Mouse (Mus musculus) layer of hippocampus, adult 2 months (tissue): ENCODE measurements around the gene Gtf2f2. TPM values are rescaled to one million over a fixed set of nuclear protein-coding genes. Genes with fewer than 3 reads are reported as not detected.

ENCODE experiments used
- DNase-seq, 2 experiments: peaks; one replicate each; pipeline ENCODE4 v3.0.0; 2022; ENCODE audit warnings: low spot score in 2 of 2
- H3K27ac ChIP-seq: fragments of 200-600 bp; 2 replicates; pipeline ENCODE4 v1.8.1; 2022
- H3K4me3 ChIP-seq: fragments of 200-600 bp; 2 replicates; pipeline ENCODE4 v1.8.1; 2022; ENCODE audit warnings: mild to moderate bottlenecking
- CTCF ChIP-seq: fragments of 200-600 bp; conservative IDR thresholded peaks from 2 replicates; pipeline ENCODE4 v1.8.1; 2022; ENCODE audit warnings: antibody characterized with exemption, mild to moderate bottlenecking, moderate library complexity
- total RNA-seq, 2 experiments: library from RNA; stranded (reverse); gene quantifications; 2 replicates each; pipeline ENCODE4 v1.2.3; 2021

Gtf2f2 gene
- total RNA-seq, 2 experiments from 2014 or later: 19.3 to 22.8 TPM

DNA sequence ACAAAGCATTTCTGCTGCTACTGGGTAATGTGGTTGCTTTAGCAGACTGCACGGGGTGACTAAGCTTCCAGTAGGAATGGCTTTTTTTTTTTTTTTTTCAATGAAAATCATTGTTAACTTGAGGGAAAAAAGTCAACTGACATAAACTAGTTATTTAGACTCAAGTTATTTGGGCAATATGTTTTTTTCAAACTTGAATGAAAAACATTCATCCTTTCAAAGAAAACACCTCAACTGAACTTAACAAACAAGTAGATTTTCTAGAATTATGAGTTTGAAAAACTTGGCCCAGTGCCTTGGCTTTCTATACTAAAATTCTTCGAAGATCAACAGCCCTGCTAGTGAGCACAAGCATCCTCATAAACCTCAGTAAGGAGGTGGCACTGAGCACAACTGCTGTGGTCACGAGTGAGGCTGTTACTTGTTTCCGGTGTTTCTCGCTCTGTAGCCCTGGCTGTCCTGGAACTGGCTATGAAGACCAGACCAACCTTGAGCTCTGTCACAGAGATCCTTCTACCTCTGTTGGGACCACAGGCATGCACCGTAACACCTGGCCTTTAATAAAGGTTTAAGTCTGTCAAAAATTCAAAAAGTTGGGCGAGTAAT is 23.7 kb downstream of the Gtf2f2 start:
- DNase-seq: no peak
- TF ChIP-seq CTCF: no peak
- Histone ChIP-seq H3K27ac (no peak overlapping the region), H3K4me3 (no peak overlapping the region)

DNA sequence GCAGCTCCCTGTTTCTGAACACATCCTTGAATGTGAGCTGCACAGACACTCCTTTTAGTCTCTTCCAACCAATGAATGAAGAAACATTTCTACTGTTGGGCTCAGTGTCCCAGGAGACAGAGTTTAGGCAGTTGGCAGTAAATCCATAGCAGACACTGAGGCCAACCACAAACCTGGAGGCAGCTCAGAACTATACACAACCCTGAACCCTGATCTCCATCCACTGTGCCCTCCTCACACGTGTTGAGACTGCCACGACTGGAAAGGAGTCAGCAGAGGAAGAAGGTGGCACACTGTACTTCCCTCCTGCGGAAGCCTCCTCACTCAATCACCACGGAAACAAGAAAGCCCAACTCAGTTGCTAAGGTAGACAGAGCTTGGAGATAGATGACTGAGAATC is 25.6 kb downstream of the Gtf2f2 start:
- Histone ChIP-seq H3K27ac (peak overlapping the region; percentile 74), H3K4me3 (no peak overlapping the region)
- DNase-seq: no peak
- TF ChIP-seq CTCF: no peak

DNA sequence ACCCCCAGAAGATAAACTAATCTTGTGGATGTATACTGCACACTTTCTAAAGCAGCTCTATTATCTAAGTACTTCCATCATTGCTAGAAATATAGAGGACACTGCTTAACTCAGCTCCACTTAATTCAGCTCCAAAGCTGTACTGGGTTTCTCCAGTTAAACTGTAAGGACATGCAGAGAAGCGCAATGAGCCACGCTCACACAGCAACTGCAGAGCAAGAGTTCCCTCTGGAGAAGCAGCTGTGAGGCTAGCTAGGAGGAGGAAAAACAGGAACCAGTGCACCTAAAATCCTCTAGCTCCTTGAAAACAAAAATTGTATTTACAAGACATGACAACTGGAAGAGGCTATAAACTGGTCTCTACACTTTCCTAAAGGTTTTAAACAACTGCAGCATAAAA is 26.8 kb downstream of the Gtf2f2 start:
- DNase-seq: no peak
- Histone ChIP-seq H3K4me3 (no peak overlapping the region), H3K27ac (peak overlapping the region; percentile 74)
- no peak for TF ChIP-seq CTCF

DNA sequence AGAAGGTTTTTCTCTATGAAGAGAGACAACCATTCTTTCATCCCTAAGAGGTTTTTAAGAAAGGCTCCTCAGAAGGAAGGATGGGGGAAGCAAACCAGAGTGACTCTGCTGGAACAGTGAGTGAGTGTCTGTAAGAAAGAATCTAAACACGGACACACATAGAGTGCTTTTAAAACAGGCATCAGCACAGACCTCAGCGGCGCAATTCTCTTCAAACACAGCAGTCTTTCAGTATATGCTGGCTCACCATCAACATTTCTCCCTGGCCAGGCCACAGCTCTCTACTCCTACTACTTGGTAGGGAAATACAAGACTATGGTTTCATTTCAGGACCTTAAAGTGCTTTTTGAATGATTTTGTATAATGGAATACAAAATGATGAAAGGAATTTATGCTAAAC is 29.4 kb downstream of the Gtf2f2 start:
- no peak for TF ChIP-seq CTCF
- peak overlapping the region; percentile 33 for H3K27ac ChIP-seq
- H3K4me3 ChIP-seq: no peak overlapping the region
- no peak for DNase-seq

DNA sequence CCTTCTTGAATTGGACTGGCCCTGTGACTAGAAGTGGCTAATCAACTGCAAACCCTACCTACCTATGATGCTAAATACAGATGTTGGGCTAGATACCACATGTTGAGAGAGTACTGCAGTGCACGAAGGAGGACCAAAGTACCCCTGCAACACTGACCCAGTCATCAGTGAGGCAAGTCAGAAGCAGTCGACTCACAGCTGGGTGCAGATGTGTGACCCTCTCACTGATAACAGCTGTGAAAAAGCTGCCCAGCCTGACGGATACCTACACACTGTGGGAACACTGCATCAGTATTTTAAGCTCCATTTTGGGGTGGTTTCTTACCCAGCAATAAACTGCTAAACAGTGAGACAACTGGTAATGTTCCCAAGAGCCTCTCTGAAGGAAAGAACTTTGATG is 34.6 kb downstream of the Gtf2f2 start:
- no peak for DNase-seq
- no peak for TF ChIP-seq CTCF
- Histone ChIP-seq H3K27ac (peak overlapping the region; percentile 18; the same call in 1 of the 2 replicates), H3K4me3 (no peak overlapping the region)

DNA sequence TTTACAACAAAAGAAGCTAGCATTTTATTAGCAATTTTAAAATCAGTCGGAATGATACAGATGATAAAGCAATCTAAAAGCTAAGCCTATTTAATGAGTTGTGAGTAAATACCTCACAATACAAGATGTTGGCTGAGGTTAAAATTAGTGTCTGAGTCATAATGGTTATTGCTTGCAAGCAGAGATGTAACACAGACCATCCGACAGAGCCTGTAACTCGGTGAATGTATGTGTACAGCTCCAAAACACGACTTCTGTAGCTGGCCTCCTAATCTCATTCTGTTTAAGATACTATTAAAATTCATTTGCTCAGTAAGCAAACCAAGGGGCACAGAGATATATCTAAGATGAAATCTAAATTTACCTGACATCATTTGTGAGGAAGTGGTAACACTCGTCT is 43.4 kb downstream of the Gtf2f2 start:
- Histone ChIP-seq H3K27ac (peak overlapping the region; percentile 97), H3K4me3 (peak overlapping the region; percentile 79)
- TF ChIP-seq CTCF: no peak
- DNase-seq: no peak

DNA sequence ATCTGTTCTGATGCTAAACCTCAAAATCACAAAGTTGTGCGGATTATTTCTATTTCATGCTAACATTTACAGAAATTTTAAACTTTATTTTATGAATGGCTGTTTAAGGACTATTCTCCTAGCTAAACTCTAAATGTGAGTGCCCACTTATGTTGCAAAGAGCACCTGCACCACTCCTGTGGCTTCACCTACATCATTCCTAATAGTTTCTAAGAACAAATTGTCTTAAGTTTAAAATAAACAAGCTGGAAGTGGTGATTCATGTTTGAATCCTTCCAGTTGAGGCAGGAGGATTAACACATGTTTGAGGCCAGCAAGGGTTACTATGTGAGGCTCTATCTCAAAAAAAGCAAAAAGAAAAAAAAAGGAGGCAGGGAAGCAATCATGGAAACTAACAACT is 46.2 kb downstream of the Gtf2f2 start:
- Histone ChIP-seq H3K27ac (peak overlapping the region; percentile 97), H3K4me3 (peak overlapping the region; percentile 79)
- no peak for DNase-seq
- TF ChIP-seq CTCF: no peak

DNA sequence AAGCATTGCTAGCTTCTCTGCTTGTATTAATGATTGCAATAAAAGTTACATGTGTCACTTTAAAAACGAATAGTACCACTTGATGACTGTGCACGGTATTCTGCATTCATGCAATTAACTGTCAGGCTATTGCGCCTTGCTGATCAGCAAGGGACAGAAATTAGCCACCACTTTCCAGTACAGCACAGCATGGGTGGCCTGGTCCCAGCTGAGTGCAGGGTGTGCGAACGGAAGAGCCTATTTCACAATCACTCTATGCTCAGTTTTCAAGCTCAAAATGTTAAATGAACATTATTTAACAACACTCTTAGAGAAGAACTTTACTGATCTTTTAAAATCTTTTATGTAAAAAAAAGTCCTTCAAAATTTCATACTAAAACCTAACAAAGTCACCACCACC is 46.7 kb downstream of the Gtf2f2 start:
- TF ChIP-seq CTCF: no peak
- H3K27ac ChIP-seq: peak overlapping the region; percentile 97

DNA sequence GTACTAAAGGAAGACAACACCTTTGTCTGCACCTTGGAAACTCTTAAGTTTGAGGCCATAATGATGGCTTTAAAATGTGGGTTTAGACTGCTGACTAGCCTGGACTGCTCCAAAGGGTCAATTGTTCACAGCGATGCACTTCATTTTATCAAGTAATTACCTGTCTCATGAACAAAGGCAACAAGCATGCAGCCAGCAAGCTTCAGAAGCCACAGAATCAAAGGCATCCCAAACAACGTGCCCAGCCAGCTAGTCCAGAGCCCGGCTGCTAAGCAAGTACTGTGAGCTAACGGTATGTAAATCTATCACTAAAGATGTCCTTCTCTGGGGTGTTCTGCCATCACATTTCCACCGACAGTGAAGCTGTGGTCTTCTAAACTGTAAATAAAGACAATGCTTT is 47.5 kb downstream of the Gtf2f2 start:
- no peak for TF ChIP-seq CTCF
- Histone ChIP-seq H3K27ac (peak overlapping the region; percentile 97), H3K4me3 (peak overlapping the region; percentile 79)
- DNase-seq: no peak

More for the DNA sequence above, 46.7 kb downstream of the Gtf2f2 start:
- peak overlapping the region; percentile 79 for H3K4me3 ChIP-seq
- no peak for DNase-seq

DNA sequence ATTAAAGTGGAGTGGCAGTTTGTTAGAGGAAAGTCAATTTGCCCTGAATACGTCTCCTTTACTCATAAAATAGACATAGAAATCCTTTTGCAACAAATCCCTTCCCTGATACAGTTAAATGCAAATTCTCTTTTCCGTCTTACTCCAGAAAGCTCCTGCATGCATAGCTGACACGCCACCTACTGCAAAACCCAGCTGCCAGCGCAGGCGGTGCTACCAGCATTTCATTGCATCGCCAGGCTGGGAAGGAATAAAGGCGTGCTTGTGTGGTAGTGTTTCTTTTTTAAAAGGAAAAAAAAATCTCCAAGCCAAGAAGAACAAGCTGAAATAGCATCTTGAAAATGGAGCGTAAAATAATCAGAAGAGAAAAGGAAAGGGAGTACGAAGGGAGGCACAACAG is 48.4 kb downstream of the Gtf2f2 start:
- peak overlapping the region; percentile 97 for H3K27ac ChIP-seq
- H3K4me3 ChIP-seq: peak overlapping the region; percentile 79
- DNase-seq: peak; percentile 78 to 87
- peak; percentile 68 for TF ChIP-seq CTCF

DNA sequence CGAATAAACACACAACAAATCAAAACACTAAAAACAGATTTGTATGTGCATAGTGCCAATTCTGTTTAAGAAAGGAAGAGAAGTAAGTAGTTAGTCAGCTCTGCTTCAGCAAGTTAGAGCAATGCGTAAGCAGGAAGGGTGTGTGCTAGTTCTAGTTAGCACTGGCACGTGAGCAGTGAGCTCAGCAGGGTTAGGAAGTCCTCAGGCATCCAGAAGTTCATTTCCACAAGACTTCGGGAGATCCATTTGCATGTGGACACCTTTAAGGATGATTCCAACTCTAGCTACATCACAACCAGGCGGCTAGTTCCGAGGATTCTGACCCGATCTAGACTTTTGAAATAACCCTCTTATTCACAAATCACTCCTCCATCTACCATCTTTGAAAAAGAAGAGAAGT is 55.9 kb downstream of the Gtf2f2 start, which contains the start of gene Kctd4:
Gene Kctd4 (plus strand): TSS at position 244 of the 400 bp plus-strand sequence.
- Histone ChIP-seq H3K4me3 (no peak within 1 kb of the TSS), H3K27ac (peak within 1 kb of the TSS; percentile 76; the same call in 1 of the 2 replicates)
- no peak for TF ChIP-seq CTCF
- no peak for DNase-seq

DNA sequence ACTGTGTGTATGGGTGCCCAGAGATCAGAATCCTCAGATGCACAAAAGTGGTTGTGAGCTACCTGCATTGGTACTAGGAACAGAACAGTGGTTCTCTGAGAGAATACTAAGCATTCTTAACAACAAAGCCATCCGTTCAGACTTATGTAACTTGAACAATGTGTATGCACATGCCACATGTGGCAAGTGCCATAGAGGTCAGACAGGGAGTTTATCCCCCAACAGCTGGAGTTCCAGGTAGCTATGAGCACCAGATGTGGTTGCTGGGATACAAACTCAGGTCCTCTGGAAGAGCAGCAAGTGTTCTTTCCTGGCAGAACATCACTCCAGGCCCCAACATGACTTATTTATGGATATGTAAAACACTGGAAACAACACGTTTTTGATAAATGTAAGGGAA is 57.7 kb downstream of the Gtf2f2 start:
- no peak for TF ChIP-seq CTCF
- H3K4me3 ChIP-seq: no peak overlapping the region
- no peak for DNase-seq

DNA sequence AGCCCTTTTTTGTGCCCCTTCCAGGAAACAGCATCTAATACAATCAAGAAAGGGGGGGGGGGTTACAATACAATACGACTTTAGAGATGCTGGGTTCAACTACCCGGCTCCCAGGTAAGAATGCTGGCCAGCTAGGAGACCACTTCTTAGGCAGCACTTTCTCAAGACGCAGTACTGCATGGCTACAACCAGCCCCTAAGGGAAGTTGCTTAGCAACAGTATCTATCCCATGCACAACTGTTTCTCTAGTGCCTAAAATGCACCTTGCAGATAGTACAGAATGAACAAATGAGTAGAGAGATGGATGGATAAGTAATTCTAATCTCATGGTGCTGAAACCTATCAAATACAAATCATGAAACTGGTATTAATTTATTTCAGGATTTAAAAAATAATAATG is 63.0 kb downstream of the Gtf2f2 start:
- TF ChIP-seq CTCF: no peak
- no peak for DNase-seq
- Histone ChIP-seq H3K27ac (no peak overlapping the region), H3K4me3 (no peak overlapping the region)

More for the DNA sequence above, 57.7 kb downstream of the Gtf2f2 start:
- peak overlapping the region; percentile 76 for H3K27ac ChIP-seq

DNA sequence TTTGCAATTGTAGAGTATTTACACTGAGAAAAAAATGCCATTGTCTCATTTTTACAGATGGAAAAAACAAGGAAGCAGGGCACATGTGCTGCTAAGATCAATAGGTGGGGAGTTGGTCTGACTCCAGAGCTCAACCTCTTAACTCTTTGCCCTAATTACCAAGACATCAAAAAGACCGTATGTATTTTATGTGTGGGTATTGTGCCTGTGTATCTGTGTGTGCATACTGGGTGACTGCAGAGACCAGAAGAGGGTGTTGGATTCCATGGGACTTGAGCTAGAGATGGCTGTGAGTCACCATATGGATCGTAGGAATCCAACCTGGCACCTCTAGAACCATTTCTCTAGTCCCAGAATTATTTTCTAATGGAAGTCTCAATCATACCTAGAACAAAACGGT is 68.3 kb downstream of the Gtf2f2 start:
- Histone ChIP-seq H3K27ac (no peak overlapping the region), H3K4me3 (no peak overlapping the region)
- DNase-seq: no peak
- TF ChIP-seq CTCF: no peak

DNA sequence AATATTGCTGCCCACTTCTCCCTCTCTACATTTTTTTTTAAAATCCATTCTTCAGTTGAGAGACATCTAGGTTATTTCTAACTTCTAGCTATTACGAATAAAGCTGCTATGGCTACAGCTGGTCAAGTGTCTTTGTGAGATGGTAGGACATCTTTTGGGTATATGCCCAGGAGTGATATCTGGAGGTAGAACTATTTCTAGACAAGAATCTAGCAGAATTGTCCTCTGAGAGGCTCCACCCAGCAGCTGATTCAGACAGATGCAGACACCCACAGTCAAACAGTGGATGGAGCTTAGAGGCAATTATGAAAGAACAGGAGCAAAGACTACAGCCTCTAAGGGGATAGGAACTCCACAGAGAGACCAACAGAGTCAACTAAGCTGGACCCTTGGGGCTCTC is 69.2 kb downstream of the Gtf2f2 start:
- DNase-seq: no peak
- no peak for TF ChIP-seq CTCF
- no peak overlapping the region for H3K27ac ChIP-seq
- no peak overlapping the region for H3K4me3 ChIP-seq
